Mouse (Mus musculus): ENCODE measurements around the gene Olfr1158.
"Not testable (repeated sequence)": the region's sequence is repeated elsewhere in the genome, so short reads cannot be mapped to it uniquely, and the experiment has no call there.

Gene Olfr1158

DNA sequence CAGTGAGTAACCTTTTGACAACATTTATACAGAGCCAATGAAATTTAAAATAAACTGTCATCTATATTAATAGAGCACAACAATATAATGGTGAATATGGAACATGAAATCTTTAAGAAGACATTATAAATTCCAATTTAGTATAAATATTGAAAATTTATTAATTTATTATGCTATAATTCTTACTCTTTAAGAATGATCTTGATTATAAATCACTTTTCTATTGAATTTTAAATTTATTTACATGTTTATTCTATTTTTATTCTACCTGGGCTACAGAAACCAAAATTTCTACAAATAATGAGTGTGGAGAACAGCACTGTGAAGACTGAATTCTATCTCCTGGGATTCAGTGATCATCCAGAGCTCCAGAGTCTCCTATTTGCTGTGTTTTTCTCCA lies at the start of gene Olfr1158:
Gene Olfr1158, plus strand, starts transcription at position 301 of the 400 bp plus-strand sequence.
- no peak for ATAC-seq (ENCODE audit: low TSS enrichment)

DNA sequence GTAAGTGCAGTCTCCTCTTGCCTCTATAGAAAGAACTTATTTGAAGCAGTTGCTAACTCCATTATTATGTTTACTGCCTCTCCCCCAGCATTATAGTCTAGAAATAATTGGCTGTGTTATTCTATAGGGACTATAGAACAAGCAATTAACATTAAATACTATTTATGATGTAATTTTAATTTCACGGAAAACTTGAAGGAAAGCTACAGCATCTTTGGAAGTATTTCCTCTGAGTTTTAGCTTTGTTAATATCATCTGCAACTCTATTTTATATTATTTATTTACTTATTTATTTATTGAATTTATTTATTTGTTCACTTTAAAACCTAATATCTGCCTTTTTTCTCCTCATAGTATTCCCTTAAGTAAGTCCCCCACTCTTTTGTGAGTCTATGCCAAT lies 44.9 kb upstream of the Olfr1158 start, which contains the start of gene Olfr1155:
Gene Olfr1155, minus strand, starts transcription at position 101 of the 400 bp plus-strand sequence.
- ATAC-seq (ENCODE audit: low TSS enrichment): no peak

DNA sequence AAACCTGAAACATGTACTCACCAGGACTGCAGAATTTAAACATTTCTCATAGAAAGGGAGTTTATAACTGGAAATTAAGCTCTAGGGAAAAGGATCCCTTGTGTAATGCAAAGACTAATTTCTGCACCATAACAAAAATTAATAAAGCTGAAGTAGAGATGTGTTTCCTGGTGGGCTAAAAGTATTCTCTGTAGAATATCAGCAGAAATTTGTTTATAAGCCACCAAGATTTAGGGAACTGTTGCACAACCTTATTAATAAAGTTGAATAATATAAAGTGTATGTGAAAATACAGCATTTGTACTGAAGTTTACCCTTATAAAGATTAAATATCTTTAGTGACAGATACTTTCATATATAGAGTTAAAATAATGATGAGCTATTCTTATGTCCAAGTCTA lies 36.9 kb upstream of the Olfr1158 start, which contains the start of gene Olfr1156:
Gene Olfr1156, minus strand, starts transcription at position 101 of the 400 bp plus-strand sequence.
- no peak for ATAC-seq (ENCODE audit: low TSS enrichment)

DNA sequence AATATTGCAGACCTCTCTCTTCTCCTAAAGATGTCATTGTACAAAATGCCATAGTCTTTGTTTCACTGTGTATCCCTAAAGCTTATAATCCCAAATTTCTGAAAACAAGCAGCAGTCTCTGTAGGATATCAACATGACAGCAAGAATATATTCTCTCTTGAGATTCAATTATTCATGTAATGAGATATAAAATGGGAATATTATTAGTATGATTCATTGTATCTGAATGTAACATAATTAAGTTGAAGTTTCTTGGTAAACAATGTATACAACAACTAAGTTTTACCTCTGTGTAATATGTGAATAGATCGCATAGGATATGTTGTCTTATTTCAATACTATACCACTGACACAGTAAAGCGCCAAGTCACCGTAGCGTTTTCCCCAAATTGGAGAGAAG lies 21.7 kb upstream of the Olfr1158 start, which contains the start of gene Olfr1157:
Gene Olfr1157, minus strand, starts transcription at position 101 of the 400 bp plus-strand sequence.
- ATAC-seq (ENCODE audit: low TSS enrichment): no peak

DNA sequence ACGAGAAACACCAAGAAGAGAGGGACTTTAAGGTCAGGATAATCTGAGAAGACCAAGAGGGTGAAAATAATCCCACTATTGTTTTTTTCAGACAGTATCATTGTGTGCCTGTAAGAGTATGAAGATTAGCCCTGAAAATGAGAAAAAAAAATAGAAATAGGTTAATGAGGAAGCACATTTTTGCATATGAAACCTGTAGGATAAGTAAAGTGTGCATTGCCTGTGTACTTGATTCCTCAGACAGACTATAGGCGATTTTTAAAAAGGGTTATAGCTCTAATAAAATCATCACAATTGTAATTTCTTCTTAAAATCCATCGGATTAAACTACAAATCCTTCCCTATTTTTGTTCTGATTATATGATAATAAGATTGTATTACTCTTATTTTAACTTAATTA lies 15.3 kb upstream of the Olfr1158 start, which contains the start of gene Olfr74:
Gene Olfr74, minus strand, starts transcription at position 101 of the 400 bp plus-strand sequence.
- no peak for ATAC-seq (ENCODE audit: low TSS enrichment)

DNA sequence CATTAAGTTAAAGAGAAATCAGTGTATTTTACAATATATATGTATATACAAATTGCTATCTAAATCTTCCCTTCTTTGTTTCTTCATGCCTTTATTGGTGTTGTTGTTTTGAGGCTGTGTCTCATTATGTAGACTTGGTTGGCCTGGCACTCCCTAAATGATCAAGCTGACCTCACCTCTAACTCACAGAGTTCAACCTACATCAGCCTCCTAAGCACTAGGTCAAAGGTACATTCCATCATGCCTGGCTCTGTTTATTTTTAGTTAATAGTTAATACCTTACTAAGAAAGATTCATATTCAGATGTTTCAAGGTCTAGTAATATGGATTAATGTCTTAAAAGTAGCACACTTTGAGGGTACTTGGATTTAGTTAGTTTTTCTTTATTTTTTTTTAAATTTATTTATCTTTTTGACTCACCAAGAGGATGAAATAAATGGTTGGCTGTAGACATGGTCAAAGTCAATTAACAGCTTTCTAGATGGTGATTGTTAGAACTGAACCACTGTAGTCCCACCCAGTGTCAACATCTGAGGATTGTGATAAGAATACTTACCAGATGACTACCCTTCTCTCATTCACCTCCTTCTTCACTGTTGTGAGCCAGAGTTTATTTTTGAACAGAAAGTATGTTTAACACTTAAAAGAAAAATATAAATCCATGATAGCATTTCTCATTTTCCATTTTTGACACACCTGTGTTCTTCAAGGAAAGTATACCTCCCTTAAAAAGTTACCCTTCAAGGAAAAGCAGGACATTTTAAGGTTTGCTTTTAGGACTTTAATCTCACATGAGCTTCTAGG lies 17.8 kb downstream of the Olfr1158 start, which contains the start of gene Olfr1160:
Gene Olfr1160, minus strand, starts transcription at position 754 of the 804 bp plus-strand sequence.
- no peak for ATAC-seq (ENCODE audit: low TSS enrichment)

DNA sequence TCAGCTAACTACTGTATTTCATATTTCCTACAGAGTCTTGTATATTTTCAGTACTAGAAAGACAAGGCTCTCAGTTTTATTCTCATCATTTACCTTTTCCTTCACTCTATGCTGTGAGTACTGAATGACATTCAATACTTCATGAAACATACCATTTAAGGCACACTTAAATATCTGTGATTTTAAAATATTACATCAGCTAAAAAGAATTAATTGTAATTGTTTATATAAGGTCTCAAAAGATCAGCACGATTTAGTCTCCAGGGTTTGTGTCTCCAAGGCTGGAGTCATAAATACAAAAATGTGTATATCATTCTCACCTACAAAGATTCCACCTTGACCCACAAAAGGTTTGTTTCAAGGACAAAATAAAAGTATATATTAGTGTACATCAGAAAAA lies 32.6 kb downstream of the Olfr1158 start, which contains the start of gene Olfr1161:
Gene Olfr1161, plus strand, starts transcription at position 301 of the 400 bp plus-strand sequence.
- ATAC-seq (ENCODE audit: low TSS enrichment): not testable (repeated sequence)

DNA sequence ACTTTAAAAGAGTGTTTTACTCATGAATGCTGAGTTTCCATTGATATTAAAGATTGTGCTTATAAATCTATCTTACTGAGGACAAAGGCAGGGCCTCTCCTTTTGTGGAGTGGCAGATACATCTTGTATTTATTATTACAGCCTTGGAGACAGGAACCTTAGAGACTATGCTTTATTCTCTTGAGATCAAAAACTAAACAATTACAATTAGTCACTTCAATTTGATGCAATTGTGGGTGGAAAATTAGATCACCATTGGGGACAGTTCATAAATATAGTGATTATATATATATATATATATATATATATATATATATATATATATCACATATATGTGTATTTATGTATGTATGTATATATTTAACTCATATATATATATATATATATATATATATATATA lies 47.7 kb downstream of the Olfr1158 start, which contains the start of gene Olfr73:
Gene Olfr73, minus strand, starts transcription at position 101 of the 400 bp plus-strand sequence.
- ATAC-seq (ENCODE audit: low TSS enrichment): no peak
